Mouse (Mus musculus): ENCODE data around the gene Tns4.

DNA sequence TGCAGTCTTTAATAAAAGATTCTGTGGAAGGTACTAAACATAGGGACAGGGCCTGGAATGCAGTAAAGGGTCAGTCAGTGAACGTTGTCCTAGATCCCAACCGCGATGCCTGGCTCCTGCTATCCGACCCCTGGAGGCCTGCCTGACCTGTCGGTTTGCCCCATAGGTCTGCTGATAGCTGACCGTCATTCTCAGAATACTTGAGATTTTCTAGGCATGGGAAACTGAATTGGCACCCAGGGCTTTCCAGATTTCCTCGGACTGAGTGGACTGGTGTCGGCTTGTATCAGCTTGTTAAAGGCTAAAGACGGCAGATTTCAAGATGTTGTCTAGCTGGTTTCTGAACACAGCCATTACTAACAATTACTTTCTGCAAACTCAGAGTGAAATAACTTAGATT, 4.7 kb downstream of the Tns4 start:
- no peak for TF ChIP-seq CTCF (IDR thresholded peaks at IDR 0.05; ENCODE audit: low read depth, low read length)
- TF ChIP-seq POLR2A (IDR thresholded peaks at IDR 0.05; ENCODE audit: borderline replicate concordance, low read depth, low read length), result no peak

All from bone marrow macrophage, adult 2 months (primary cell).